Mouse (Mus musculus) liver, postnatal 0 days (tissue): ENCODE measurements around the gene Pitpnm2.

Experiments
- CTCF ChIP-seq: sonication (generic); IDR thresholded peaks from 2 replicates; pipeline ENCODE4 v1.5.1; 2016; ENCODE audit warnings: antibody characterized with exemption, low read depth
- EP300 ChIP-seq: IDR thresholded peaks from 2 replicates; pipeline ENCODE4 v1.6.1; 2016; ENCODE audit warnings: antibody characterized with exemption, low read depth, mild to moderate bottlenecking

- TF ChIP-seq CTCF, result no peak
- no peak for TF ChIP-seq EP300
These were observed 19.1 kb downstream of the Pitpnm2 start for GRCm38 (mm10) chr5:124230461-124230860.
